Mouse (Mus musculus) small intestine, adult 2 months (tissue): ENCODE measurements around the gene Aff3.

Experiments
- CTCF ChIP-seq: fragments of 200-500 bp; IDR thresholded peaks from 2 replicates; pipeline ENCODE4 v1.5.1; 2012; ENCODE audit warnings: low read depth, mild to moderate bottlenecking, control low read depth, inconsistent platforms, low read length, moderate library complexity, mixed read lengths; ENCODE audit not compliant: insufficient replicate concordance, insufficient read length; ENCODE audit errors: extremely low read depth
- POLR2A ChIP-seq: fragments of 200-500 bp; IDR thresholded peaks from 2 replicates; pipeline ENCODE4 v1.6.1; 2012; ENCODE audit warnings: low read depth, mild to moderate bottlenecking, control low read depth, inconsistent platforms, low read length, moderate library complexity

DNA sequence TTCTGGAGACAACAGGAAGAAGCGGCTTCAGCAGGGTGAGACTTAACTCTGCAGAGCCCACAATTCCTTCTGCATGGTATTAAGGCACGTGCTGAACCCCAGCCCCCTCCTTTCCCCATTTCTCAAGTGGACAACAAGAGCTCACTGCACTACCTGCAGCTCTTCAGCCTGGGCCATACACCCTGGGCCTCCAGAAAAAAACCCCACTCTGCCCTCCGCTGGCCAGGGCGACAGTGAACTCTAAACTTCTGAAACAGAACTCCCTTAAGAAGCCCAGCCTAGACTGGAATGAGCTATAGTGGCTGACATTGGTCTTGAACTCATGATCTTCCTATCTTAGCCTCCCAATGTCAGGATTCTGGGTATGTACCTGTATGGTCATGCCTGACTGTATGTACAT, 59.3 kb downstream of the Aff3 start:
- TF ChIP-seq POLR2A, result no peak
- no peak for TF ChIP-seq CTCF
